Mouse (Mus musculus): ENCODE data around the gene Gpnmb.

GRCm38 (mm10) chr6:49096933-49097461 lies 60.7 kb downstream of the Gpnmb start:
- TF ChIP-seq POLR2A (IDR thresholded peaks at IDR 0.05; ENCODE audit: borderline replicate concordance, extremely low read depth, insufficient read depth, insufficient read length, poor library complexity, severe bottlenecking) (no peak), CTCF (IDR thresholded peaks at IDR 0.05; ENCODE audit: borderline replicate concordance, extremely low read depth, insufficient read depth, insufficient read length) (no peak)
